In the genomic region with DNA sequence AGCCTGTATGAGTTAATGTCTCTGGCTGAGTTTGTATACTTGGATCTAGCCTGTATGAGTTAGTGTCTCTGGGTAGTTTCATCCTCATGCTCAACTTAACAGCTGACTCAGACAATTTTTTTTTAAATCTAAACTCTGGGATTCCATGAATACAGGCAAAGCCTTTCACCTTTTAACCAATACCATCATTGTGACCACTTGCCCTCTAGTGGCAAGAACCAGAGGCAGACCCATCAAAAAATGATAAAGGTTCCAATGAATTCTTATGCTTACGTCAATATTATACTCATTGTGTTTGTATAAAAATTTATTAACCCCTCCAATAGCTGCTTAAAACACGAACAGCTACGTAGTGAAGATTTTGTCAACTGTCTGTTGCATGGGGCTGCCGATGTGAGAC, we compare ENCODE assay signal across 17 mouse cellular contexts. TPM values are rescaled to one million over a fixed set of nuclear protein-coding genes. Genes with fewer than 3 reads are reported as not detected.
DNase-seq lines count a peak whose midpoint lies in the region; ATAC-seq and TF ChIP-seq lines count a peak whose summit lies in the region.
"Had no signal": no experiment of that assay in that cellular context is flagged by ENCODE, and none has a peak within 500 bp of the region (broad histone marks: within the 10 kb centered on the region; RNA-seq: fewer than 3 reads in every experiment).

No protein-coding gene starts in this region.

- no peak overlapping the region for H3K4me3 ChIP-seq in heart, postnatal 0 days (ENCODE audit: low read depth, low read length)
- H3K4me3 ChIP-seq in heart, embryonic 11.5 days (ENCODE audit: low read depth, low read length) = no peak overlapping the region
- no peak overlapping the region for H3K4me3 ChIP-seq in liver, embryonic 14.5 days (ENCODE audit: insufficient read depth in 1 of 2, low read depth in 2 of 2, low read length in 2 of 2)
- H3K4me3 ChIP-seq in liver, embryonic 12.5 days = no peak overlapping the region
- H3K4me3 ChIP-seq: heart, embryonic 10.5 days; hindbrain, embryonic 10.5 days; kidney, embryonic 15.5 days; limb, embryonic 12.5 days; midbrain, embryonic 12.5 days; neural tube, embryonic 12.5 days had no signal

- no peaks in the 10 kb centered on the region for H3K27me3 ChIP-seq in heart, postnatal 0 days (ENCODE audit: control insufficient read depth, insufficient read depth, low read length)
- no peaks in the 10 kb centered on the region for H3K27me3 ChIP-seq in heart, embryonic 11.5 days (ENCODE audit: control insufficient read depth, insufficient read depth, low read length)
- no peaks in the 10 kb centered on the region for H3K27me3 ChIP-seq in liver, embryonic 14.5 days (ENCODE audit: control insufficient read depth, insufficient read depth, low read length)
- H3K27me3 ChIP-seq in liver, embryonic 12.5 days (replicated peaks) = no peaks in the 10 kb centered on the region; the same call in 1 of the 2 replicates
- H3K27me3 ChIP-seq: limb, embryonic 12.5 days; neural tube, embryonic 12.5 days had no signal

- H3K4me1 ChIP-seq in heart, postnatal 0 days (ENCODE audit: control insufficient read depth, insufficient read depth) = no peaks in the 10 kb centered on the region
- H3K4me1 ChIP-seq in heart, embryonic 11.5 days (ENCODE audit: control insufficient read depth, insufficient read depth, low read length) = no peaks in the 10 kb centered on the region
- no peaks in the 10 kb centered on the region for H3K4me1 ChIP-seq in liver, embryonic 14.5 days (replicated peaks; ENCODE audit: control insufficient read depth in 2 of 2, insufficient read depth in 2 of 2, low read length in 1 of 2)
- H3K4me1 ChIP-seq in liver, embryonic 12.5 days = no peaks in the 10 kb centered on the region
- H3K4me1 ChIP-seq: heart, embryonic 10.5 days; hindbrain, embryonic 10.5 days; kidney, embryonic 15.5 days; limb, embryonic 12.5 days; midbrain, embryonic 12.5 days; neural tube, embryonic 12.5 days had no signal

- 49% methylated on average over 4 of the region's 4 CpGs for WGBS in heart, postnatal 0 days
- WGBS in heart, embryonic 11.5 days (ENCODE audit: insufficient replicate concordance) = 57% methylated on average over 4 of the region's 4 CpGs
- WGBS in liver, embryonic 14.5 days (ENCODE audit: insufficient replicate concordance) = 46% methylated on average over 4 of the region's 4 CpGs
- 51% methylated on average over 4 of the region's 4 CpGs for WGBS in liver, embryonic 12.5 days (ENCODE audit: insufficient replicate concordance)

- no peak overlapping the region for H3K27ac ChIP-seq in heart, postnatal 0 days (ENCODE audit: low read depth)
- no peak overlapping the region for H3K27ac ChIP-seq in heart, embryonic 11.5 days (ENCODE audit: low read depth, low read length)
- H3K27ac ChIP-seq in liver, embryonic 14.5 days = no peak overlapping the region
- H3K27ac ChIP-seq in liver, embryonic 12.5 days = no peak overlapping the region
- H3K27ac ChIP-seq: heart, embryonic 10.5 days; hindbrain, embryonic 10.5 days; kidney, embryonic 15.5 days; limb, embryonic 12.5 days; midbrain, embryonic 12.5 days; neural tube, embryonic 12.5 days had no signal

- H3K36me3 ChIP-seq in heart, postnatal 0 days (replicated peaks; ENCODE audit: control insufficient read depth, insufficient read depth, low read length) = no peaks in the 10 kb centered on the region
- no peaks in the 10 kb centered on the region for H3K36me3 ChIP-seq in heart, embryonic 11.5 days (ENCODE audit: control insufficient read depth, insufficient read depth, low read length)
- H3K36me3 ChIP-seq in liver, embryonic 14.5 days (replicated peaks; ENCODE audit: control insufficient read depth, insufficient read depth, low read depth) = no peaks in the 10 kb centered on the region
- H3K36me3 ChIP-seq in liver, embryonic 12.5 days = no peaks in the 10 kb centered on the region
- H3K36me3 ChIP-seq: heart, embryonic 10.5 days; hindbrain, embryonic 10.5 days; kidney, embryonic 15.5 days; limb, embryonic 12.5 days; midbrain, embryonic 12.5 days; neural tube, embryonic 12.5 days had no signal

- no peak for TF ChIP-seq EP300 in heart, postnatal 0 days (IDR thresholded peaks at IDR 0.05; ENCODE audit: low read depth)
- TF ChIP-seq EP300 in liver, embryonic 14.5 days (IDR thresholded peaks at IDR 0.05; ENCODE audit: low read depth) = no peak

- TF ChIP-seq CTCF in heart, postnatal 0 days (IDR thresholded peaks at IDR 0.05; ENCODE audit: low read depth) = peak; percentile 42; the same call in 1 of the 2 replicates
- TF ChIP-seq CTCF in liver, embryonic 14.5 days (IDR thresholded peaks at IDR 0.05; ENCODE audit: low read depth) = peak; percentile 20; the same call in 1 of the 2 replicates

- H3K4me2 ChIP-seq in heart, postnatal 0 days (ENCODE audit: low read depth, low read length) = no peak overlapping the region
- no peak overlapping the region for H3K4me2 ChIP-seq in heart, embryonic 11.5 days
- H3K4me2 ChIP-seq in liver, embryonic 14.5 days (ENCODE audit: low read depth) = no peak overlapping the region
- no peak overlapping the region for H3K4me2 ChIP-seq in liver, embryonic 12.5 days
- H3K4me2 ChIP-seq: kidney, embryonic 15.5 days; limb, embryonic 12.5 days; midbrain, embryonic 12.5 days; neural tube, embryonic 12.5 days had no signal

- no peak for DNase-seq in heart, postnatal 0 days (ENCODE audit: low spot score)
- DNase-seq in liver, embryonic 14.5 days (ENCODE audit: low read depth in 3 of 3, low spot score in 3 of 3) = no peak
- DNase-seq in 3T3-L1 (ENCODE audit: low read depth, low spot score) = peak; percentile 42
- peak; percentile 36 for DNase-seq in MN1 (ENCODE audit: low spot score)
- DNase-seq in cerebellum, adult 8-10 months = no peak
- no peak for DNase-seq in testis, postnatal 14 days (ENCODE audit: low spot score)
- DNase-seq: adrenal gland, postnatal 10 days; spleen, adult 18-20 months had no signal

- no peak overlapping the region for H3K9ac ChIP-seq in heart, postnatal 0 days (replicated peaks; ENCODE audit: low read depth, low read length)
- no peak overlapping the region for H3K9ac ChIP-seq in heart, embryonic 11.5 days (ENCODE audit: low read depth, low read length)
- H3K9ac ChIP-seq in liver, embryonic 14.5 days (replicated peaks) = no peak overlapping the region
- no peak overlapping the region for H3K9ac ChIP-seq in liver, embryonic 12.5 days
- H3K9ac ChIP-seq: kidney, embryonic 15.5 days; limb, embryonic 12.5 days; midbrain, embryonic 12.5 days; neural tube, embryonic 12.5 days had no signal

- H3K9me3 ChIP-seq in heart, postnatal 0 days (replicated peaks; ENCODE audit: control insufficient read depth, low read length) = peaks cover 4% of the 10 kb centered on the region; the same call in 1 of the 2 replicates
- no peaks in the 10 kb centered on the region for H3K9me3 ChIP-seq in heart, embryonic 11.5 days (replicated peaks; ENCODE audit: control insufficient read depth, low read length)
- no peaks in the 10 kb centered on the region for H3K9me3 ChIP-seq in liver, embryonic 14.5 days (ENCODE audit: control insufficient read depth, low read length)
- H3K9me3 ChIP-seq in liver, embryonic 12.5 days (replicated peaks) = no peaks in the 10 kb centered on the region
- H3K9me3 ChIP-seq: heart, embryonic 10.5 days; hindbrain, embryonic 10.5 days; kidney, embryonic 15.5 days; limb, embryonic 12.5 days; midbrain, embryonic 12.5 days; neural tube, embryonic 12.5 days had no signal

- ATAC-seq in heart, postnatal 0 days (ENCODE audit: insufficient read depth, low read depth) = no peak
- ATAC-seq in heart, embryonic 11.5 days (replicated peaks; ENCODE audit: insufficient number of reproducible peaks, low FRiP score, low TSS enrichment) = no peak
- ATAC-seq in liver, embryonic 14.5 days (ENCODE audit: insufficient read depth) = no peak
- ATAC-seq in liver, embryonic 12.5 days = no peak
- ATAC-seq: CD4-positive, CD25-positive, alpha-beta regulatory T cell, adult 4 months had no signal

RNA-seq across cellular contexts. Expression of gene Krr1, which starts 6.1 kb away (rescaled TPM):
- 14.9 and 15.9 TPM in 2 replicates for total RNA-seq in heart, postnatal 0 days (2014; rRNA removed; ENCODE audit: low replicate concordance)
- 15.3 and 16.0 TPM in 2 replicates for polyA plus RNA-seq in heart, postnatal 0 days (2015; fragmentation: Nextera tagmentation; extraction: Ambion mirVana)
- 35.4 and 35.6 TPM in 2 replicates for polyA plus RNA-seq in heart, embryonic 11.5 days (2014; fragmentation: Nextera tagmentation; extraction: Ambion mirVana)
- polyA plus RNA-seq in liver, embryonic 14.5 days (2012; rRNA removed) = 5.3 and 9.9 TPM in 2 replicates
- polyA plus RNA-seq in liver, embryonic 14.5 days (2014; fragmentation: Nextera tagmentation; extraction: Ambion mirVana) = 22.1 and 24.8 TPM in 2 replicates
- 37.1 and 40.0 TPM in 2 replicates for polyA plus RNA-seq in liver, embryonic 12.5 days (2016; fragmentation: Nextera tagmentation; extraction: Ambion mirVana)

RNA-seq across cellular contexts. Expression of gene Glipr1, which starts 36.0 kb away (rescaled TPM):
- 1.5 and 7.6 TPM in 2 replicates for total RNA-seq in heart, postnatal 0 days (2014; rRNA removed; ENCODE audit: low replicate concordance)
- 1.2 and 1.7 TPM in 2 replicates for polyA plus RNA-seq in heart, postnatal 0 days (2015; fragmentation: Nextera tagmentation; extraction: Ambion mirVana)
- polyA plus RNA-seq in heart, embryonic 11.5 days (2014; fragmentation: Nextera tagmentation; extraction: Ambion mirVana) = 1.5 and 2.1 TPM in 2 replicates
- 8.0 and 9.7 TPM in 2 replicates for polyA plus RNA-seq in liver, embryonic 14.5 days (2012; rRNA removed)
- 7.6 and 8.7 TPM in 2 replicates for polyA plus RNA-seq in liver, embryonic 14.5 days (2014; fragmentation: Nextera tagmentation; extraction: Ambion mirVana)
- polyA plus RNA-seq in liver, embryonic 12.5 days (2016; fragmentation: Nextera tagmentation; extraction: Ambion mirVana) = 6.3 and 6.9 TPM in 2 replicates

Comparison
In these comparisons a context has a peak if more than half of its experiments do, and no peak if none do; other contexts are left out.
1. DNase-seq: peak in 3T3-L1 (single experiment) and MN1 (single experiment); none in heart, postnatal 0 days (single experiment), liver, embryonic 14.5 days (0 of 3), cerebellum, adult 8-10 months (single experiment) and testis, postnatal 14 days (single experiment).